Mouse (Mus musculus): ENCODE data around the gene Zfp617. TPM values are rescaled to one million over a fixed set of nuclear protein-coding genes. Genes with fewer than 3 reads are reported as not detected.

Zfp617 gene
- polyA plus RNA-seq, 1 experiment from 2014 or later = 44.9 TPM

Other genes with a start within 250 kb of the Zfp617 start
- gene Unc13a, start 236.9 kb upstream of the Zfp617 start, polyA plus RNA-seq (2014; fragmentation: Nextera tagmentation; extraction: Ambion mirVana) = 17.8 and 20.6 TPM in 2 replicates
- gene Jak3, start 232.3 kb upstream of the Zfp617 start, polyA plus RNA-seq (2014; fragmentation: Nextera tagmentation; extraction: Ambion mirVana) = 2.8 and 4.1 TPM in 2 replicates
- 0.55 and 1.0 TPM in 2 replicates for gene Insl3, start 219.4 kb upstream of the Zfp617 start, polyA plus RNA-seq (2014; fragmentation: Nextera tagmentation; extraction: Ambion mirVana)
- 0.11 and 0.53 TPM in 2 replicates for gene B3gnt3, start 206.8 kb upstream of the Zfp617 start, polyA plus RNA-seq (2014; fragmentation: Nextera tagmentation; extraction: Ambion mirVana)
- 49.1 and 62.7 TPM in 2 replicates for gene Fcho1, start 182.9 kb upstream of the Zfp617 start, polyA plus RNA-seq (2014; fragmentation: Nextera tagmentation; extraction: Ambion mirVana)
- 10.4 and 11.1 TPM in 2 replicates for gene Zfp709, start 26.6 kb upstream of the Zfp617 start, polyA plus RNA-seq (2014; fragmentation: Nextera tagmentation; extraction: Ambion mirVana)
- 15.4 and 19.7 TPM in 2 replicates for gene Zfp882, start within 50 bp of the Zfp617 start, polyA plus RNA-seq (2014; fragmentation: Nextera tagmentation; extraction: Ambion mirVana)
- 17.7 and 20.1 TPM in 2 replicates for gene Zfp961, start 42.4 kb downstream of the Zfp617 start, polyA plus RNA-seq (2014; fragmentation: Nextera tagmentation; extraction: Ambion mirVana)
- gene Cyp4f18, start 101.0 kb downstream of the Zfp617 start, polyA plus RNA-seq (2014; fragmentation: Nextera tagmentation; extraction: Ambion mirVana) = 0.66 and 0.68 TPM in 2 replicates
- not detected in 2 replicates for gene Olfr372, start 132.6 kb downstream of the Zfp617 start, polyA plus RNA-seq (2014; fragmentation: Nextera tagmentation; extraction: Ambion mirVana)
- not detected in 2 replicates for gene Olfr373, start 174.5 kb downstream of the Zfp617 start, polyA plus RNA-seq (2014; fragmentation: Nextera tagmentation; extraction: Ambion mirVana)
- gene Olfr374, start 198.4 kb downstream of the Zfp617 start, polyA plus RNA-seq (2014; fragmentation: Nextera tagmentation; extraction: Ambion mirVana) = 0.04 TPM in 1 of 2 replicates, not detected in the other
- gene Tpm4, start 226.3 kb downstream of the Zfp617 start, polyA plus RNA-seq (2014; fragmentation: Nextera tagmentation; extraction: Ambion mirVana) = 102 and 174 TPM in 2 replicates

All from neural tube, embryonic 14.5 days (tissue).